Mouse (Mus musculus) liver, embryonic 16.5 days (tissue): ENCODE measurements around the gene Igfbp6. TPM values are rescaled to one million over a fixed set of nuclear protein-coding genes. Genes with fewer than 3 reads are reported as not detected.

Experiments used
- ATAC-seq: fragments of 200-750 bp; cut with Nextera tagmentation; 2 replicates; pipeline ENCODE4 v1.8.0; 2017; ENCODE audit warnings: low read depth, mild to moderate bottlenecking, moderate number of reproducible peaks, moderate library complexity
- H3K27ac ChIP-seq: fragments of 300-500 bp; sonication (generic); 2 replicates; pipeline ENCODE4 v1.5.1; 2014; ENCODE audit warnings: mild to moderate bottlenecking, low read length
- H3K27me3 ChIP-seq: fragments of 300-500 bp; sonication (generic); 2 replicates; pipeline ENCODE4 v1.6.1; 2014; ENCODE audit warnings: low read depth, low read length, mixed read lengths; ENCODE audit not compliant: control insufficient read depth, insufficient read depth
- H3K36me3 ChIP-seq: fragments of 300-500 bp; sonication (generic); 2 replicates; pipeline ENCODE4 v1.6.1; 2014; ENCODE audit warnings: mild to moderate bottlenecking; ENCODE audit not compliant: control insufficient read depth, insufficient read depth
- H3K4me1 ChIP-seq: fragments of 300-500 bp; sonication (generic); 2 replicates; pipeline ENCODE4 v1.6.1; 2014; ENCODE audit warnings: low read depth, low read length, mixed read lengths; ENCODE audit not compliant: control insufficient read depth
- H3K4me2 ChIP-seq: fragments of 300-500 bp; sonication (generic); 2 replicates; pipeline ENCODE4 v1.6.1; 2014; ENCODE audit warnings: low read depth, low read length, mixed read lengths
- H3K4me3 ChIP-seq: fragments of 300-500 bp; sonication (generic); 2 replicates; pipeline ENCODE4 v1.5.1; 2014; ENCODE audit warnings: low read depth, mild to moderate bottlenecking, low read length
- H3K9ac ChIP-seq: fragments of 300-500 bp; sonication (generic); 2 replicates; pipeline ENCODE4 v1.6.1; 2014; ENCODE audit warnings: low read depth, low read length
- H3K9me3 ChIP-seq: fragments of 300-500 bp; sonication (generic); replicated peaks from 2 replicates; pipeline ENCODE4 v1.6.1; 2016; ENCODE audit warnings: low read length; ENCODE audit not compliant: control insufficient read depth
- WGBS: fragments of 180-500 bp; shearing (Covaris S2); extraction: QIAGEN DNeasy Blood & Tissue Kit; methylation state at CpG from one replicate; pipeline ENCODE4 v1.1.7; 2014; ENCODE audit not compliant: insufficient replicate concordance; 5-methylcytosine and 5-hydroxymethylcytosine counted together
- polyA plus RNA-seq: library from polyadenylated mRNA; unstranded; fragments of >200 nt; fragmentation: Nextera tagmentation; extraction: Ambion mirVana; gene quantifications from 2 replicates; pipeline ENCODE4 v1.2.1, GENCODE M21; 2015

Igfbp6 gene
- polyA plus RNA-seq, 1 experiment from 2014 or later: 2.4 TPM

DNA sequence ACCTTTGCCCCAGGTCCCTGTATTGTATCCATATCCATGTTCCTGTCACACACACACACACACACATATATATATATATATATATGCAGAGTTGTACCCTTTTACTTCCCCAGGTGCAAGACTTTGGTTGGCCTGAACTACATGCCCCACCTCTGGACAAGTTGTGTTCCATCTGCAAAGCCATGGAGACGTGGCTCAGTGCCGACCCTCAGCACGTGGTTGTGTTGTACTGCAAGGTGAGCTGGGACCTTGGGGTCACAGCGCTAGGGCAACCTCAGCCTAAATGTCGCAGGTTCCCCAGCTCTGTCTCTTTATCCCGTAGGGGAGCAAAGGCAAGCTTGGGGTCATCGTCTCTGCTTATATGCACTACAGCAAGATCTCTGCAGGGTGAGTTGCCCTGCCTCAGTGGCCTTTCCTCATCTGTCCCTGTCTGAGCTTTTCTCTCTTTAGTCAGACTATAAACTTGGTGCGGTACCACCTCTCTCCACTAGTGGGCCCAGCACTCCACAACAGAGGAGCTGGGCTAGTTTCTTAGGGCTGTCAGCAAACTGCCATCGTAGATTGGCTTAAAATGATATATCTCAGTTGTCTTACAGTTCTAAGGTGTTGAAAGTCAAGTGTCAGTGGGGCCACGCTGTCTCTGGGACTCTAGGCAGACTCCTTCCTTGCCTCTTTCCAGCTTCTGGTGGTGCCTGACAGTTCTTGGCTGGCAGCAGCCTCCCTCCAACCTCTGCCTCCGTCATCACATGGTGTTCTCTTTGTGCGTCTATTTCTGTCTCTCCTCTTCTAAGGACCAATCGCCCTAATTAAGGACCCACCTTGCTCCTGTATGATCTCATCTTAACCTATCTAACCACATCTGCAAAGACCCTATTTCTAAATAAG, 36.2 kb upstream of the Igfbp6 start:
- Histone ChIP-seq H3K9me3 (no peaks in the 10 kb centered on the region), H3K9ac (no peak overlapping the region), H3K27ac (no peak overlapping the region), H3K4me1 (peaks cover 29% of the 10 kb centered on the region), H3K4me2 (no peak overlapping the region; the same call in 1 of the 2 replicates), H3K4me3 (no peak overlapping the region), H3K36me3 (no peaks in the 10 kb centered on the region), H3K27me3 (peaks cover 13% of the 10 kb centered on the region)
- no peak for ATAC-seq
- WGBS: 31% methylated on average over 13 of the region's 13 CpGs

DNA sequence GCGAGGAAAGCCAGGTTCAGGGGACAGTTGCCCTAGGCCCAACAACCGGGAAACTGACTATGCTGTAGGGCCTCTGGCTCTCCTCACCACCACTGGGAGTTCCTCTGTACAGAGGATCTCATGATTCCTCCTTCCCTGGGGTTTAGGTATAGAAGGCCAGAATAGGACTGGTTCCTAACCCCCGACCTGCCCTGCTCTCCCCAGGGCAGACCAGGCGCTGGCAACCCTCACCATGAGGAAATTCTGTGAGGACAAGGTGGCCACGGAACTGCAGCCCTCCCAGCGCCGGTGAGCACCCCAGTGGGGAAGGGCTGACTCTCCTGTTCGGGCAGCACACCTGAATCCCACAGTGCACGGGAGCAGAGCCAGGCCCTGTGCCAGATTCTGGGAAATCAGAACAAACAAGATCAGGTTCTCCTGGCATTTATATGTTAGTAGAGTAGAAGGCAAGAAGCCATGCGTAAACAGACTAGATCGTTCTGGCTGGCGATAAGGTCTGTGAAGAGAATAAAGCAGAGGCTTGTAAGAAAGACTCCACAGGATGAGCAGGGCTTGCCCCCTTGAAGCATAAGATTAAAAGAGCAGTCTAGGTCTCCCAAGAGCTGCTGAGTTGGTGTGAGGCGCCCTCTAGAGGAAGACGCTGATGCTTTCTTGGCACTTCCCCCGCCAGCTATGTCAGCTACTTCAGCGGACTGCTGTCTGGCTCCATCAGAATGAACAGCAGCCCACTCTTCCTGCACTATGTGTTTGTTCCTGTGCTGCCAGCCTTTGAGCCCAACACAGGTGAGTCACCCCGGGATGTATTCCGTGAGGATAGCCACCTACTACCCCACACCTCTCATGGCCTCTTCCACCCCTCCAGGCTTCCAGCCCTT, 35.3 kb upstream of the Igfbp6 start:
- 45% methylated on average over 18 of the region's 18 CpGs for WGBS
- peaks cover 23% of the 10 kb centered on the region for H3K4me1 ChIP-seq
- H3K9me3 ChIP-seq: no peaks in the 10 kb centered on the region
- H3K36me3 ChIP-seq: no peaks in the 10 kb centered on the region
- no peak overlapping the region for H3K4me3 ChIP-seq
- no peak overlapping the region for H3K27ac ChIP-seq
- peaks cover 13% of the 10 kb centered on the region for H3K27me3 ChIP-seq
- no peak for ATAC-seq
- no peak overlapping the region for H3K9ac ChIP-seq
- H3K4me2 ChIP-seq: no peak overlapping the region

DNA sequence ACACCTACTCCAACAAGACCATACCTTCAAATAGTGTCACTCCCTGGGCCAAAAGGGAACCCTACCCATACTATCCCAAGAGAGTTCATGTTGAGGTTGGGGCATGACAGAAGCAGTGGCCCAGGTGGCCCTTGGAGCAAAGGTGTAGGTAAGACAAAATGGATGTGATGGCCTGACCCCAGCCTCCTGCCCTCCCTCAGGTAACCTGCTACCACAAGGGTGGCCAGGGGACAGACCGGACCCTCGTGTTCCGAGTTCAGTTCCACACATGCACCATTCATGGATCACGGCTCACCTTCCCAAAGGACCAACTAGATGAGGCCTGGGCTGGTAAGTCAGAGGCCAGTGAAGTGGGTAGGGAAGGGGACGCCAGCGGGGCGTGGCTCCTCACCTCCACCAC, 33.9 kb upstream of the Igfbp6 start:
- Histone ChIP-seq H3K9ac (no peak overlapping the region), H3K36me3 (no peaks in the 10 kb centered on the region), H3K4me1 (peaks cover 18% of the 10 kb centered on the region), H3K4me3 (no peak overlapping the region), H3K27me3 (peaks cover 13% of the 10 kb centered on the region), H3K4me2 (no peak overlapping the region), H3K27ac (no peak overlapping the region), H3K9me3 (no peaks in the 10 kb centered on the region)
- ATAC-seq: no peak
- 82% methylated on average over 7 of the region's 7 CpGs for WGBS

DNA sequence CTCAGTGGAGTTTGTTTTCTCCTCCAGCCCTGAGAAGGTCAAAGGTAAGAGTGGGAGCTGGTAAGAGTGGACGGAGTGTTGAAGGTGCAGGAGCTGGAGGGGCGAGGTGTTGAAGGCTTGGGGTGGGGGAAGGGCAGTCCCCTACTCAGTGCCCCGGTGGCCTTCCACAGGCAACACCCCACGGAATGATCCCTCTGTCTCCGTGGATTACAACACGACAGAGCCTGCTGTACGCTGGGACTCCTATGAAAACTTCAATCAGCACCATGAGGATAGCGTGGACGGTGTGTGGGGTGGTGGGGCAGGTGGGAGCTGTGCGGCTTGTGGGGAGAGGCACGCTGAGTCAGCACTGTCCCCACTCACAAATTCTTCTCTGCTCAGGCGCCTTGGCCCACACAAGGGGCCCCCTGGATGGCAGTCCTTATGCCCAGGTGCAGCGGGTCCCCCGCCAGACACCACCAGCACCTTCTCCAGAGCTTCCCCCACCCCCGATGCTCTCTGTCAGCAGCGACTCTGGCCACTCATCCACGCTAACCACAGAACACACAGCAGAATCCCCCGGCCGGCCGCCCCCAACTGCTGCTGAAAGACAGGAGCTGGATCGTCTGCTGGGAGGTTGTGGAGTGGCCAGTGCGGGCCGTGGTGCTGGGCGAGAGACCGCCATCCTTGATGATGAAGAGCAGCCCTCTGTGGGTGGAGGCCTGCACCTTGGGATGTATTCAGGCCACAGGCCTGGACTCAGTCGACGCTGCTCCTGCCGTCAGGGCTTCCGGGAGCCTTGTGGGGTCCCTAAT, 33.3 kb upstream of the Igfbp6 start:
- 59% methylated on average over 29 of the region's 29 CpGs for WGBS
- Histone ChIP-seq H3K27me3 (peaks cover 11% of the 10 kb centered on the region), H3K27ac (no peak overlapping the region), H3K9ac (no peak overlapping the region), H3K4me1 (peaks cover 16% of the 10 kb centered on the region), H3K36me3 (no peaks in the 10 kb centered on the region), H3K9me3 (no peaks in the 10 kb centered on the region), H3K4me3 (no peak overlapping the region), H3K4me2 (no peak overlapping the region)
- no peak for ATAC-seq

DNA sequence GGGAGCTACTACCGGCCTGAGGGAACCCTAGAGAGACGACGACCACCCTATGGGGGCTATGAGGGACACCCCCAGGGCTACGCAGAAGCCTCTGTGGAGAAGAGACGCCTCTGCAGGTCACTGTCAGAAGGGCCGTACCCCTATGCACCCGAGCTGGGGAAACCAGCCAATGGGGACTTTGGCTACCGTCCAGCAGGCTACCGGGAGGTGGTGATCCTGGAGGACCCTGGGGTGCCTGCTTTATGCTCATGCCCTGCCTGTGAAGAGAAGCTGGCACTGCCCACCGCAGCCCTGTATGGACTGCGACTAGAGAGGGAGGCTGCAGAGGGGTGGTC, 32.7 kb upstream of the Igfbp6 start:
- ATAC-seq: no peak
- H3K27ac ChIP-seq: no peak overlapping the region
- no peaks in the 10 kb centered on the region for H3K9me3 ChIP-seq
- 73% methylated on average over 11 of the region's 11 CpGs for WGBS
- H3K4me1 ChIP-seq: peaks cover 11% of the 10 kb centered on the region
- no peaks in the 10 kb centered on the region for H3K36me3 ChIP-seq
- H3K27me3 ChIP-seq: peaks cover 5% of the 10 kb centered on the region
- H3K4me2 ChIP-seq: no peak overlapping the region
- H3K9ac ChIP-seq: no peak overlapping the region
- H3K4me3 ChIP-seq: no peak overlapping the region

DNA sequence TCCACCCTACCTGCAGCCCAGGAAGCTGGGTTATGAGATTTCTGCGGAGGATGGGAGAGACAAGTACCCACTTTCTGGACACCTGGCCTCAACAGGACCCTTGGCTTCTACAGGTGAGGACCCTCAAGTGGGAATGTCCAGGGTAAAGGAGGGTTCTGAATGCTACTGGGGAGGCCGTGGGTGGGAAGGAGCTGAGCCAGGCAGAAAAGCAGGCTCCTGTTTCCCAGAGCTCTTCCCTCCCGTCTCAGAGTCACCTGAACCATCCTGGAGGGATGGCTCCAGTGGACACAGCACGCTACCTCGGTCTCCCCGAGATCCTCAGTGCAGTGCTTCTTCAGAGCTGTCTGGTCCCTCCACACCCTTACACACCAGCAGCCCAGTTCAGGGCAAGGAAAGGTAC, 32.0 kb upstream of the Igfbp6 start:
- Histone ChIP-seq H3K9me3 (no peaks in the 10 kb centered on the region), H3K36me3 (no peaks in the 10 kb centered on the region), H3K4me1 (peaks cover 6% of the 10 kb centered on the region), H3K27me3 (no peaks in the 10 kb centered on the region), H3K9ac (no peak overlapping the region), H3K4me2 (no peak overlapping the region), H3K27ac (no peak overlapping the region), H3K4me3 (no peak overlapping the region)
- no peak for ATAC-seq
- WGBS: 71% methylated on average over 6 of the region's 6 CpGs

DNA sequence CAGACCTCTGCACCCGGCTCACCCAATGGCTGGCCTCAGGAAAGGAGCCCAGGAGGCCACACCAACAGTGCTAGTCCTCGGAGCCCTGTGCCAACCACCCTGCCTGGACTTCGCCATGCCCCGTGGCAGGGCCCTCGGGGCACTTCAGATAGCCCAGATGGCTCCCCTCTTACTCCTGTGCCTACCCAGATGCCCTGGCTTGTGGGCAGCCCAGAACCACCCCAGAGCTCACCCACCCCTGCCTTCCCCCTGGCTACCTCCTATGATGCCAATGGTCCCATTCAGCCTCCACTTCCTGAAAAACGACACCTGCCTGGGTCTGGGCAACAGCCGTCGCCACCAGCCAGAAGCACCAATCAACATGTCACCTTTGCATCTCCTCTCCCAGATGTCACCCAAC, 31.3 kb upstream of the Igfbp6 start:
- no peak for ATAC-seq
- WGBS: 68% methylated on average over 8 of the region's 8 CpGs
- no peak overlapping the region for H3K4me2 ChIP-seq
- H3K27me3 ChIP-seq: no peaks in the 10 kb centered on the region
- no peaks in the 10 kb centered on the region for H3K9me3 ChIP-seq
- H3K4me1 ChIP-seq: no peaks in the 10 kb centered on the region; the same call in 1 of the 2 replicates
- no peak overlapping the region for H3K4me3 ChIP-seq
- no peaks in the 10 kb centered on the region for H3K36me3 ChIP-seq
- no peak overlapping the region for H3K27ac ChIP-seq
- H3K9ac ChIP-seq: no peak overlapping the region

DNA sequence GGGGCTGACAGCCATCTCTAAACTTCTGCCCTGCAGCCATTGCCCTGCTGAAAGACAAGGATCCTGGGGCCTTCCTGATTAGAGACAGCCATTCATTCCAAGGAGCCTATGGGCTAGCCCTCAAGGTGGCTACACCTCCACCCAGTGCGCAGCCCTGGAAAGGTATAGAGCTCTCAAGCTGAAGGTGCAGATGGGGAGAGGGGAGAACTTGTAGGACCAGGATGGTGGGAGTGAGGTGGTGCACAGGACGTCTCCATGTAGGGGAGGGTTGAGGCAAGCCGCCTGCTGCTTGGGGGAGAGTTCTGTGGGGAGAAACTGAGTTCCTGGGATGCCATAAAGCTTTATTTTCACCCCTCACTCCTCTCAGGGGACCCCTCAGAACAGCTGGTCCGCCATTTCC, 30.5 kb upstream of the Igfbp6 start:
- Histone ChIP-seq H3K27ac (no peak overlapping the region), H3K4me2 (no peak overlapping the region), H3K27me3 (no peaks in the 10 kb centered on the region), H3K4me3 (no peak overlapping the region), H3K9me3 (no peaks in the 10 kb centered on the region), H3K4me1 (no peaks in the 10 kb centered on the region), H3K9ac (no peak overlapping the region), H3K36me3 (no peaks in the 10 kb centered on the region; the same call in 1 of the 2 replicates)
- ATAC-seq: no peak
- WGBS: 70% methylated on average over 4 of the region's 4 CpGs
